8 mouse cellular contexts compared by ENCODE assay signal in the genomic region with DNA sequence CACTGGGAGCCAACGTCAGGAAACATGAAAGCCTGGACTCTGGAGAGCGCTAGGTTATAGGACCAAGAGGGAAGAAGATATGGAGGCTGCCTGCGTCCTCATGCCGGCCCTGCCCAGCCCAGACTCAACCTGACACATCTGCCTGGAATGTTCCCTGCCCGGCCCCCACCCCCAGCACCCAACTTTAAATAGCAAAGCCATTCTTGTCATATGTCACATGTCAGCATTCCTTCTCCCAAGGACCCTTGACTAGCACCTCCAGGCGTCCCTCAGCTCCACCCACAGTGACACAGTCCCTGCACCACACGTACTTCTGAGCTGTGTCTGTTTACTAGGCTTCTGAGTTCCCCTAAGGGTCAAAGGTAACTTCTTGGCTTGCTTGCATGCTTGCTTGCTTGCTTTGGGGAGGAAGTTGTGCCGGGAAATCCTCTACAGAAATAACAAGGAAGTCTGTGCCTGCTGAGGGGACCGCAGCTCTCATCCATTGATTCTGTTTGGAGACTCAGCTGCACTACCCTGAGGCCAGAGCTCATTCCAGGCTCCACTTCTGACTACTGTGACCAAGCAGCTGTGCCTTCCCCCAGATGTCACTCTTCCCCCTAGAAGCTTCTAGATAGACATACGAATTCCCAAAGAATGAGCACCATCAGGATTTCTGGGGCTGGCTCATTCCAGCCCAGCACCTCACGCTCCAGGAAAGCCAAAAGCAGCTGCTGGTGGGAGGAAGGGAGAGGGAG. TPM values are rescaled to one million over a fixed set of nuclear protein-coding genes. Genes with fewer than 3 reads are reported as not detected.
DNase-seq lines count a peak whose midpoint lies in the region; ATAC-seq and TF ChIP-seq lines count a peak whose summit lies in the region.

No protein-coding gene starts in this region.

- TF ChIP-seq CTCF in embryonic fibroblast, embryonic 13.5 days (IDR thresholded peaks at IDR 0.05; ENCODE audit: borderline replicate concordance, insufficient read depth, low read length): no peak

- no peak for ATAC-seq in hindbrain, embryonic 16.5 days
- ATAC-seq in liver, embryonic 12.5 days: no peak

- 49% methylated on average over 11 of the region's 11 CpGs for WGBS in hindbrain, embryonic 16.5 days
- 39% methylated on average over 11 of the region's 11 CpGs for WGBS in liver, embryonic 12.5 days (ENCODE audit: insufficient replicate concordance)

- peak overlapping the region; percentile 99 for H3K27ac ChIP-seq in embryonic fibroblast, embryonic 13.5 days (ENCODE audit: insufficient read depth, low read length)
- peak overlapping the region; percentile 95 for H3K27ac ChIP-seq in hindbrain, embryonic 16.5 days (ENCODE audit: low read depth, low read length)
- H3K27ac ChIP-seq in liver, embryonic 12.5 days: peak overlapping the region; percentile 33

- TF ChIP-seq POLR2A in embryonic fibroblast, embryonic 13.5 days (IDR thresholded peaks at IDR 0.05; ENCODE audit: low read depth, low read length): peak; percentile 37
- peak; percentile 61 for TF ChIP-seq POLR2A in myocyte (IDR thresholded peaks at IDR 0.05; ENCODE audit: insufficient read length, low read depth)

- peak overlapping the region; percentile 8 for H3ac ChIP-seq in myocyte (ENCODE audit: control insufficient read depth, insufficient read length)

- H3K4me1 ChIP-seq in embryonic fibroblast, embryonic 13.5 days (ENCODE audit: control insufficient read depth, insufficient read depth, low read length): peaks cover 49% of the 10 kb centered on the region
- H3K4me1 ChIP-seq in hindbrain, embryonic 16.5 days (ENCODE audit: control insufficient read depth, insufficient read depth, low read depth, low read length): peaks cover 47% of the 10 kb centered on the region
- peaks cover 75% of the 10 kb centered on the region for H3K4me1 ChIP-seq in liver, embryonic 12.5 days

- H3K4me3 ChIP-seq in embryonic fibroblast, embryonic 13.5 days (ENCODE audit: insufficient read depth, low read length): no peak overlapping the region
- H3K4me3 ChIP-seq in hindbrain, embryonic 16.5 days (ENCODE audit: low read length): no peak overlapping the region
- H3K4me3 ChIP-seq in liver, embryonic 12.5 days: no peak overlapping the region
- H3K4me3 ChIP-seq in myocyte: peak overlapping the region; percentile 16

- DNase-seq in right cerebral cortex, postnatal 25 days: peak; percentile 59
- no peak for DNase-seq in right cerebral cortex, adult 2 months (ENCODE audit: low spot score in 2 of 2)
- no peak for DNase-seq in ovary, adult 18-20 months (ENCODE audit: low spot score)
- DNase-seq in layer of hippocampus, adult 11-12 months (ENCODE audit: low spot score): no peak

- peaks cover 15% of the 10 kb centered on the region for H3K79me2 ChIP-seq in myocyte (ENCODE audit: control insufficient read depth, insufficient read depth)

- peak overlapping the region; percentile 42 for H3K9ac ChIP-seq in hindbrain, embryonic 16.5 days (ENCODE audit: low read depth, low read length)
- no peak overlapping the region for H3K9ac ChIP-seq in liver, embryonic 12.5 days

- no peaks in the 10 kb centered on the region for H3K9me3 ChIP-seq in hindbrain, embryonic 16.5 days (ENCODE audit: control insufficient read depth, low read length)
- H3K9me3 ChIP-seq in liver, embryonic 12.5 days (replicated peaks): no peaks in the 10 kb centered on the region

- H3K36me3 ChIP-seq in hindbrain, embryonic 16.5 days (ENCODE audit: control insufficient read depth, insufficient read depth, low read length): no peaks in the 10 kb centered on the region
- no peaks in the 10 kb centered on the region for H3K36me3 ChIP-seq in liver, embryonic 12.5 days
- no peaks in the 10 kb centered on the region for H3K36me3 ChIP-seq in myocyte (ENCODE audit: control insufficient read depth, insufficient read depth)

- no peak overlapping the region for H3K4me2 ChIP-seq in hindbrain, embryonic 16.5 days (ENCODE audit: low read length)
- no peak overlapping the region for H3K4me2 ChIP-seq in liver, embryonic 12.5 days
- peak overlapping the region; percentile 99 for H3K4me2 ChIP-seq in myocyte (ENCODE audit: low read depth)

- H3K27me3 ChIP-seq in hindbrain, embryonic 16.5 days (replicated peaks; ENCODE audit: control insufficient read depth, insufficient read depth, low read length): no peaks in the 10 kb centered on the region
- H3K27me3 ChIP-seq in liver, embryonic 12.5 days (replicated peaks): no peaks in the 10 kb centered on the region
- H3K27me3 ChIP-seq in myocyte (ENCODE audit: control insufficient read depth, insufficient read depth, insufficient read length): no peaks in the 10 kb centered on the region

TF ChIP-seq in myocyte, 11 proteins besides CTCF, POLR2A, EP300 and RAD21:
- TF ChIP-seq SRF (IDR thresholded peaks at IDR 0.05; ENCODE audit: control insufficient read depth, insufficient read length, low read depth): no peak
- peak; percentile 85 for TF ChIP-seq TCF12 (IDR thresholded peaks at IDR 0.05; ENCODE audit: insufficient read depth, poor library complexity, severe bottlenecking)
- TF ChIP-seq POLR2AphosphoS2 (IDR thresholded peaks at IDR 0.05; ENCODE audit: insufficient read length, low read depth): peak; percentile 32
- TF ChIP-seq REST (IDR thresholded peaks at IDR 0.05; ENCODE audit: insufficient read depth, insufficient read length): no peak
- TF ChIP-seq E2F4 (IDR thresholded peaks at IDR 0.05; ENCODE audit: insufficient read depth): no peak
- TF ChIP-seq MAX (IDR thresholded peaks at IDR 0.05; ENCODE audit: low read depth): no peak
- TF ChIP-seq MYOD1 (IDR thresholded peaks at IDR 0.05; ENCODE audit: control insufficient read depth in 1 of 3, insufficient read length in 2 of 3, low read depth in 2 of 3): peak; percentile 73 to 96 (median 96)
- TF ChIP-seq MYOG (IDR thresholded peaks at IDR 0.05; ENCODE audit: control insufficient read depth in 1 of 3, insufficient read depth in 1 of 3, insufficient read length in 2 of 3, low read depth in 2 of 3): peak; percentile 91 to 97 (median 94)
- TF ChIP-seq TCF3 (IDR thresholded peaks at IDR 0.05; ENCODE audit: insufficient read length, low read depth): peak; percentile 87
- no peak for TF ChIP-seq CEBPB (IDR thresholded peaks at IDR 0.05; ENCODE audit: insufficient read depth, poor library complexity, severe bottlenecking)
- peak; percentile 42 for TF ChIP-seq USF1 (IDR thresholded peaks at IDR 0.05; ENCODE audit: low read depth)
TF ChIP-seq in myocyte: peak in this region for 6.

RNA-seq across cellular contexts. Expression of a gene that starts 39.1 kb away (rescaled TPM):
- 78.4 and 83.1 TPM in 2 replicates for polyA plus RNA-seq in embryonic fibroblast, embryonic 13.5 days (2011; ENCODE audit: insufficient read length, low read depth, missing spikeins)
- 83.2 and 93.9 TPM in 2 replicates for polyA plus RNA-seq in hindbrain, embryonic 16.5 days (2015; fragmentation: Nextera tagmentation; extraction: Ambion mirVana)
- polyA plus RNA-seq in liver, embryonic 12.5 days (2016; fragmentation: Nextera tagmentation; extraction: Ambion mirVana): 38.3 and 39.7 TPM in 2 replicates
- 73.5 TPM for polyA plus RNA-seq in myocyte (2012; fragmentation: generic; extraction: Trizol)

Comparison
In these comparisons a context has a peak if more than half of its experiments do, and no peak if none do; other contexts are left out.
1. H3K27ac ChIP-seq: peak in every context shown above with its lines; median percentile 99 in embryonic fibroblast, embryonic 13.5 days; 95 in hindbrain, embryonic 16.5 days; 33 in liver, embryonic 12.5 days.